Mouse (Mus musculus) hindbrain, embryonic 11.5 days (tissue): ENCODE measurements around the gene Gm5799. TPM values are rescaled to one million over a fixed set of nuclear protein-coding genes. Genes with fewer than 3 reads are reported as not detected.

Source experiments
- polyA plus RNA-seq: library from polyadenylated mRNA; unstranded; fragments of >200 nt; fragmentation: Nextera tagmentation; extraction: Ambion mirVana; gene quantifications from 2 replicates; pipeline ENCODE4 v1.2.1, GENCODE M21; 2014

Gm5799 gene
- polyA plus RNA-seq, 1 experiment from 2014 or later, result not detected

Other genes with a start within 250 kb of the Gm5799 start
- not detected in 2 replicates for gene Gm8127, start 249.7 kb upstream of the Gm5799 start, polyA plus RNA-seq
- gene 1700001F09Rik, start 195.8 kb upstream of the Gm5799 start, polyA plus RNA-seq, result 0.20 TPM in 1 of 2 replicates, not detected in the other
- not detected in 2 replicates for gene Gm8138, start 127.2 kb upstream of the Gm5799 start, polyA plus RNA-seq
- gene Gm17654, start 35.6 kb downstream of the Gm5799 start, polyA plus RNA-seq, result not detected in 2 replicates
- not detected in 2 replicates for gene Gm10375, start 64.4 kb downstream of the Gm5799 start, polyA plus RNA-seq
- not detected in 2 replicates for gene Gm8165, start 133.6 kb downstream of the Gm5799 start, polyA plus RNA-seq
- gene Gm7324, start 154.3 kb downstream of the Gm5799 start, polyA plus RNA-seq, result 1.6 TPM in 2 replicates
- gene Gm16506, start 183.9 kb downstream of the Gm5799 start, polyA plus RNA-seq, result not detected in 2 replicates
- not detected in 2 replicates for gene Gm6526, start 204.3 kb downstream of the Gm5799 start, polyA plus RNA-seq
- not detected in 2 replicates for gene Gm8180, start 241.2 kb downstream of the Gm5799 start, polyA plus RNA-seq